Comparison of ENCODE assay signal across 9 mouse cellular contexts in the genomic region with DNA sequence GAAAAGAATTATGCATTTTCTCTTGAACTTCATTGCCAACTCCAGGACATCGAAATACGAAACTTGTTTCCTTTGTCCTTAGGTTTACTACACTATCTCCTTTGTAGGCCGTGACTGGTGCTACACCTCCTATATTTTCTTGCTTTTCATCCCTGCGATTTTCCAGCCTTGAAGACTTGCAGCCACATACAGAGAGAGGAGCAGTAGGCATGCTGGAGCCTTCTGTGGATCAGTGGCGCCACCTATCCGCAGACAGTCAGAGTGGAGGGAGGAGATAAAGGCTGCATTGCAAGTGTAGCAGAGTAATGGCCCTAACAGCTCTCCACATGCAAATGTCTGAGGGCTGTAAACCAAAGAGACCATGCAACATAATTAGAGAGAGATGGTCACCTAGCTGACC.
A peak's percentile ranks its signal among the peaks of the same experiment; 100 is the strongest.
DNase-seq lines count a peak whose midpoint lies in the region; ATAC-seq and TF ChIP-seq lines count a peak whose summit lies in the region.
"Had no signal": no experiment of that assay in that cellular context is flagged by ENCODE, and none has a peak within 500 bp of the region (broad histone marks: within the 10 kb centered on the region; RNA-seq: fewer than 3 reads in every experiment).

No protein-coding gene starts in this region.

- no peak for TF ChIP-seq EP300 in stomach, postnatal 0 days (optimal IDR thresholded peaks at IDR 0.05)

- H3K4me2 ChIP-seq in kidney, embryonic 14.5 days (replicated peaks; ENCODE audit: low read depth, low read length), result no peak overlapping the region
- no peak overlapping the region for H3K4me2 ChIP-seq in stomach, postnatal 0 days (replicated peaks; ENCODE audit: low read depth)
- H3K4me2 ChIP-seq: neural tube, embryonic 13.5 days had no signal

- WGBS in kidney, embryonic 14.5 days, result 73% methylated on average over 6 of the region's 6 CpGs
- 76% methylated on average over 6 of the region's 6 CpGs for WGBS in stomach, postnatal 0 days

- no peaks in the 10 kb centered on the region for H3K4me1 ChIP-seq in kidney, embryonic 14.5 days (ENCODE audit: control insufficient read depth, insufficient read depth, low read length)
- no peaks in the 10 kb centered on the region for H3K4me1 ChIP-seq in stomach, postnatal 0 days (replicated peaks; ENCODE audit: control insufficient read depth, insufficient read depth)

- H3K4me3 ChIP-seq in kidney, embryonic 14.5 days (ENCODE audit: low read length), result no peak overlapping the region
- no peak overlapping the region for H3K4me3 ChIP-seq in stomach, postnatal 0 days (ENCODE audit: low read depth, low read length)
- H3K4me3 ChIP-seq: neural tube, embryonic 13.5 days had no signal

- peak; percentile 14 for DNase-seq in kidney, adult 18-20 months
- peak; percentile 55 to 61 for DNase-seq in right cerebral cortex, postnatal 10 days (ENCODE audit: low spot score in 2 of 2)
- no peak for DNase-seq in right cerebral cortex, postnatal 25 days
- peak; percentile 19 for DNase-seq in stomach, postnatal 0 days (ENCODE audit: low spot score)
- no peak for DNase-seq in gastrocnemius, postnatal 10 days
- DNase-seq: gastrocnemius, postnatal 14 days had no signal

- no peak overlapping the region for H3K27ac ChIP-seq in kidney, embryonic 14.5 days (ENCODE audit: low read depth, low read length)
- H3K27ac ChIP-seq in stomach, postnatal 0 days (replicated peaks), result no peak overlapping the region
- H3K27ac ChIP-seq: neural tube, embryonic 13.5 days had no signal

- no peak for ATAC-seq in kidney, embryonic 14.5 days (ENCODE audit: low FRiP score, low TSS enrichment)
- peak; percentile 77; the same call in 1 of the 2 replicates for ATAC-seq in common myeloid progenitor, adult 5-6 weeks (replicated peaks; ENCODE audit: low read depth, poor library complexity, severe bottlenecking)
- ATAC-seq in stomach, postnatal 0 days (ENCODE audit: low FRiP score, low TSS enrichment), result no peak

- H3K9me3 ChIP-seq in kidney, embryonic 14.5 days (ENCODE audit: control insufficient read depth, low read length), result no peaks in the 10 kb centered on the region
- no peaks in the 10 kb centered on the region for H3K9me3 ChIP-seq in stomach, postnatal 0 days (ENCODE audit: control insufficient read depth, low read length)
- H3K9me3 ChIP-seq: neural tube, embryonic 13.5 days had no signal

- H3K27me3 ChIP-seq in kidney, embryonic 14.5 days (ENCODE audit: control insufficient read depth, insufficient read depth, low read length), result no peaks in the 10 kb centered on the region
- H3K27me3 ChIP-seq in stomach, postnatal 0 days (ENCODE audit: control insufficient read depth, insufficient read depth, low read length), result no peaks in the 10 kb centered on the region
- H3K27me3 ChIP-seq: neural tube, embryonic 13.5 days had no signal

- peak; percentile 65 for TF ChIP-seq CTCF in stomach, postnatal 0 days (IDR thresholded peaks at IDR 0.05; ENCODE audit: low read depth)

- H3K9ac ChIP-seq in kidney, embryonic 14.5 days (ENCODE audit: low read depth, low read length), result no peak overlapping the region
- H3K9ac ChIP-seq in stomach, postnatal 0 days (ENCODE audit: low read length), result no peak overlapping the region
- H3K9ac ChIP-seq: neural tube, embryonic 13.5 days had no signal

- no peaks in the 10 kb centered on the region for H3K36me3 ChIP-seq in kidney, embryonic 14.5 days (ENCODE audit: control insufficient read depth, insufficient read depth, low read length)
- H3K36me3 ChIP-seq in stomach, postnatal 0 days (ENCODE audit: control insufficient read depth, insufficient read depth, low read length), result no peaks in the 10 kb centered on the region
- H3K36me3 ChIP-seq: neural tube, embryonic 13.5 days had no signal

Comparison
In these comparisons a context has a peak if more than half of its experiments do, and no peak if none do; other contexts are left out.
1. DNase-seq: peak in kidney, adult 18-20 months (single experiment), right cerebral cortex, postnatal 10 days (2 of 2) and stomach, postnatal 0 days (single experiment); none in right cerebral cortex, postnatal 25 days (single experiment) and gastrocnemius, postnatal 10 days (single experiment).